Mouse (Mus musculus) forebrain, embryonic 15.5 days (tissue): ENCODE data around the gene Hbb-y. TPM values are rescaled to one million over a fixed set of nuclear protein-coding genes. Genes with fewer than 3 reads are reported as not detected.

Source experiments
- ATAC-seq: fragments of 200-750 bp; cut with Nextera tagmentation; replicated peaks from 2 replicates; pipeline ENCODE4 v1.8.0; 2017; ENCODE audit warnings: mild to moderate bottlenecking, moderate TSS enrichment, moderate library complexity
- H3K27ac ChIP-seq: fragments of 300-500 bp; sonication (generic); replicated peaks from 2 replicates; pipeline ENCODE4 v1.5.1; 2015; ENCODE audit warnings: mild to moderate bottlenecking, inconsistent platforms
- H3K27me3 ChIP-seq: fragments of 300-500 bp; sonication (generic); 2 replicates; pipeline ENCODE4 v1.6.1; 2015; ENCODE audit warnings: inconsistent platforms
- H3K36me3 ChIP-seq: fragments of 300-500 bp; sonication (generic); 2 replicates; pipeline ENCODE4 v1.6.1; 2015; ENCODE audit warnings: mild to moderate bottlenecking, inconsistent platforms
- H3K4me1 ChIP-seq: fragments of 300-500 bp; sonication (generic); 2 replicates; pipeline ENCODE4 v1.6.1; 2015; ENCODE audit warnings: inconsistent platforms
- H3K4me2 ChIP-seq: fragments of 300-500 bp; sonication (generic); replicated peaks from 2 replicates; pipeline ENCODE4 v1.6.1; 2015; ENCODE audit warnings: mild to moderate bottlenecking, inconsistent platforms
- H3K4me3 ChIP-seq: fragments of 300-500 bp; sonication (generic); 2 replicates; pipeline ENCODE4 v1.5.1; 2015; ENCODE audit warnings: mild to moderate bottlenecking, inconsistent platforms
- H3K9ac ChIP-seq: fragments of 300-500 bp; sonication (generic); replicated peaks from 2 replicates; pipeline ENCODE4 v1.6.1; 2015; ENCODE audit warnings: mild to moderate bottlenecking, inconsistent platforms
- H3K9me3 ChIP-seq: fragments of 300-500 bp; sonication (generic); 2 replicates; pipeline ENCODE4 v1.6.1; 2016; ENCODE audit warnings: inconsistent platforms
- whole genome bisulfite sequencing: fragments of 180-500 bp; shearing (Covaris S2); methylation state at CpG from one replicate; pipeline ENCODE4 v1.1.7; 2015; ENCODE audit warnings: mixed read lengths; 5-methylcytosine and 5-hydroxymethylcytosine counted together
- polyA plus RNA-seq: library from polyadenylated mRNA; unstranded; fragments of >200 nt; fragmentation: Nextera tagmentation; extraction: Ambion mirVana; gene quantifications from 2 replicates; pipeline ENCODE4 v1.2.1, GENCODE M21; 2015

The Hbb-y gene
- polyA plus RNA-seq = 114 and 201 TPM in 2 replicates

GRCm38 (mm10) chr7:103853090-103853489, at the start of gene Hbb-y:
Hbb-y (minus strand) TSS chr7:103853216.
- Histone ChIP-seq H3K27ac (no peak within 1 kb of the TSS), H3K27me3 (no peaks in the 10 kb centered on the region), H3K9me3 (no peaks in the 10 kb centered on the region), H3K36me3 (no peaks in the 10 kb centered on the region), H3K4me2 (no peak within 1 kb of the TSS), H3K9ac (no peak within 1 kb of the TSS), H3K4me3 (no peak within 1 kb of the TSS), H3K4me1 (no peaks in the 10 kb centered on the region)
- 57% methylated on average over 2 of the region's 2 CpGs for WGBS
- ATAC-seq = no peak

GRCm38 (mm10) chr7:103894385-103894784, 41.4 kb upstream of the Hbb-y start, which contains the start of gene Olfr64:
Olfr64 (minus strand) TSS chr7:103894485.
- no peak within 1 kb of the TSS for H3K4me2 ChIP-seq
- H3K4me3 ChIP-seq = no peak within 1 kb of the TSS
- no peaks in the 10 kb centered on the region for H3K9me3 ChIP-seq
- H3K36me3 ChIP-seq = no peaks in the 10 kb centered on the region
- H3K27me3 ChIP-seq = no peaks in the 10 kb centered on the region
- 86% methylated on average over 1 of the region's 1 CpGs for WGBS
- no peak within 1 kb of the TSS for H3K9ac ChIP-seq
- ATAC-seq = no peak
- no peak within 1 kb of the TSS for H3K27ac ChIP-seq
- no peaks in the 10 kb centered on the region for H3K4me1 ChIP-seq

GRCm38 (mm10) chr7:103886152-103886551, 33.1 kb upstream of the Hbb-y start, which contains the start of gene Olfr66:
Olfr66 (minus strand) TSS chr7:103886252.
- Histone ChIP-seq H3K9ac (no peak within 1 kb of the TSS), H3K27me3 (no peaks in the 10 kb centered on the region), H3K9me3 (no peaks in the 10 kb centered on the region), H3K4me1 (no peaks in the 10 kb centered on the region), H3K4me2 (no peak within 1 kb of the TSS), H3K4me3 (no peak within 1 kb of the TSS), H3K27ac (no peak within 1 kb of the TSS), H3K36me3 (no peaks in the 10 kb centered on the region)
- ATAC-seq = no peak

- no peaks in the 10 kb centered on the region for H3K4me1 ChIP-seq
- no peaks in the 10 kb centered on the region for H3K27me3 ChIP-seq
- H3K4me2 ChIP-seq = no peak overlapping the region
- H3K36me3 ChIP-seq = no peaks in the 10 kb centered on the region
- H3K9me3 ChIP-seq = no peaks in the 10 kb centered on the region
- H3K9ac ChIP-seq = no peak overlapping the region
- no peak overlapping the region for H3K27ac ChIP-seq
- no peak for ATAC-seq
- no peak overlapping the region for H3K4me3 ChIP-seq
- 78% methylated on average over 2 of the region's 2 CpGs for WGBS
These were observed 24.1 kb upstream of the Hbb-y start for GRCm38 (mm10) chr7:103877093-103877492.

DNA sequence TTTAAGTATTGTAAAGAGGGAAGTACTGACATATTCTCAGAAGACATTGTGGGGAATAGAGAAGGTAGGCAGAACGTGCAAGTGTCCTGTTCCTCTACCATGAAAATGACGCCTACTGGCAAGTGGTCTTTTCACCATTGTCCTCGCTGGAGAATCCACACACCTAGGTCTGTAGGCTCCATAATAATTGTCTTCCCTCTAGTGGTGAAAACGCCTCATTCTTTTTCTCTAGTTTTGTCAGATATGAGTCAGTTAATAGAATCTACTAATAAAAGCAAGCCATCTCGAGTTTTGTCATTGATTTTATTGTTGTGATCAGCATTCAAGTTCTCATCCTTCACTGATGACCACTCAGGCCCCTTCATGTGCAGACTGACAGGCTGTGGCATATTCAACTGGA, 21.4 kb upstream of the Hbb-y start:
- Histone ChIP-seq H3K4me3 (no peak overlapping the region), H3K4me1 (no peaks in the 10 kb centered on the region), H3K4me2 (no peak overlapping the region), H3K36me3 (no peaks in the 10 kb centered on the region), H3K9me3 (no peaks in the 10 kb centered on the region), H3K9ac (no peak overlapping the region), H3K27me3 (no peaks in the 10 kb centered on the region), H3K27ac (no peak overlapping the region)
- 50% methylated on average over 5 of the region's 5 CpGs for WGBS
- no peak for ATAC-seq

- H3K9me3 ChIP-seq = no peaks in the 10 kb centered on the region
- WGBS = 9% methylated on average over 1 of the region's 1 CpGs
These were observed 20.0 kb upstream of the Hbb-y start for GRCm38 (mm10) chr7:103873064-103873463.

DNA sequence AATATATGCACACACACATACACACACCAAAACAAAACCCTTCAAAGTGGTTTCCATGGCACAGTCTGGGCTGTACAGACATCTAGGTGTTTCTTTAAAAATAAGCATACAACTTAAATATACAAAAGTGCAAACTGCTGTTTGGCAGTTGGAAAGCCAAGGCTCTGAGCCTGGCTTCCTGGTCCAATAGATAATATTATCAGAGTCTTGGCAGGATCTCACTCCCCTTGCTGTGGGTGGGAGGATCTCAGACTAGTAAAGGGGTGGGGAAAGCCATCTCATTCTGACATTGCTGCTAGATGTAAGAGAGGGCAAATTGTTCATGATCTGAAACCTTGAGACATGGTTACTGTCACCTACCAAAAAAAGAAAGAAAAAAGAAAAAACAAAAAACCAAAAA, 17.7 kb upstream of the Hbb-y start:
- no peaks in the 10 kb centered on the region for H3K36me3 ChIP-seq
- no peak overlapping the region for H3K9ac ChIP-seq
- no peaks in the 10 kb centered on the region for H3K9me3 ChIP-seq
- H3K4me3 ChIP-seq = no peak overlapping the region
- no peak for ATAC-seq
- no peaks in the 10 kb centered on the region for H3K4me1 ChIP-seq
- H3K4me2 ChIP-seq = no peak overlapping the region
- H3K27me3 ChIP-seq = no peaks in the 10 kb centered on the region
- H3K27ac ChIP-seq = no peak overlapping the region

More at GRCm38 (mm10) chr7:103873064-103873463, 20.0 kb upstream of the Hbb-y start:
- Histone ChIP-seq H3K4me3 (no peak overlapping the region), H3K9ac (no peak overlapping the region), H3K27ac (no peak overlapping the region), H3K27me3 (no peaks in the 10 kb centered on the region), H3K4me2 (no peak overlapping the region), H3K4me1 (no peaks in the 10 kb centered on the region), H3K36me3 (no peaks in the 10 kb centered on the region)
- no peak for ATAC-seq

- Histone ChIP-seq H3K4me1 (no peaks in the 10 kb centered on the region), H3K27ac (no peak overlapping the region), H3K9ac (no peak overlapping the region), H3K4me2 (no peak overlapping the region), H3K4me3 (no peak overlapping the region), H3K9me3 (no peaks in the 10 kb centered on the region), H3K36me3 (no peaks in the 10 kb centered on the region), H3K27me3 (no peaks in the 10 kb centered on the region)
- no peak for ATAC-seq
These were observed 12.7 kb upstream of the Hbb-y start for GRCm38 (mm10) chr7:103865716-103866115.

- Histone ChIP-seq H3K4me2 (no peak overlapping the region), H3K4me1 (no peaks in the 10 kb centered on the region), H3K27me3 (no peaks in the 10 kb centered on the region), H3K27ac (no peak overlapping the region), H3K36me3 (no peaks in the 10 kb centered on the region), H3K4me3 (no peak overlapping the region), H3K9me3 (no peaks in the 10 kb centered on the region), H3K9ac (no peak overlapping the region)
- ATAC-seq = no peak
- WGBS = 82% methylated on average over 3 of the region's 3 CpGs
These were observed 8.5 kb upstream of the Hbb-y start for GRCm38 (mm10) chr7:103861531-103861930.

DNA sequence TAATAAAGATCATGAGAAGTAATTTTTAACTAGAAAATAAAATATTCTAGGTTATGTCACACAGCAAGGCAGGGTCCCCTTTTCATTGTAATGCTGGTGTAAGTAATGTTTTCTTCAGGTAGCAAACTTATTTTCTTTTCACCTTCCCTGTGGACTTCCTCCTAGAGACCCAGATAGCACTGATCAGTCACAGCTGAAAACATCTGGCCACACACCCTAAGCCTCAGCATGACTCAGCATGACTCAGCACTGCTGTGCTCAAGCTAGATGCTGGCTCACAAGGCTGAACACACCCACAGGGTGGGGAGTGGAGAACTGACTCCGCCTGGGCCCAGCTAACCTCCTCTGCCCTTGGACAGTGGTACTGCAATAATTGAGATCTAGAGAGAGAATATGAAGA, 7.8 kb upstream of the Hbb-y start:
- Histone ChIP-seq H3K4me2 (no peak overlapping the region), H3K27ac (no peak overlapping the region), H3K4me3 (no peak overlapping the region), H3K9ac (no peak overlapping the region), H3K9me3 (no peaks in the 10 kb centered on the region), H3K4me1 (no peaks in the 10 kb centered on the region), H3K36me3 (no peaks in the 10 kb centered on the region), H3K27me3 (no peaks in the 10 kb centered on the region)
- WGBS = 53% methylated on average over 1 of the region's 1 CpGs
- ATAC-seq = no peak

DNA sequence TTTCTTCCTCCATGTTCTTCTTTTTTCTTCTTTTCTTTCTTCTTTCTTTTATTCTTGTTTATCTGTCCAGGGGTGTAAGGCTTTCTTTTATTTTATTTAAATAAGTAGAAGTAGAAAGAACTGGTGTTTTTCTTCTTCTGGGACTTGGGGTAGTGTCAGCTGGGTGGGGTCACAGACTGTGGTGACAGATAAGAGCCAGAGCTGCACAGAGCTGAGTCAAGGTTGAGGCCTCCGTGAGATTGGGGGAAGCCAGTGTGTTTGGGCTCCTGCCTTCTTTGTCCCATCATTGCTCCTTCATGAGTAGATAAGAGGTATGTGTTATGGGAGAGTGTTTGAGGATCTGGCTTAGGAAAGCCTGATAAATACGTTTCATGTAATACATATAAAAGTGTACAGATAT, 6.1 kb upstream of the Hbb-y start:
- H3K36me3 ChIP-seq = no peaks in the 10 kb centered on the region
- H3K4me1 ChIP-seq = no peaks in the 10 kb centered on the region
- no peak overlapping the region for H3K27ac ChIP-seq
- no peak for ATAC-seq
- 71% methylated on average over 2 of the region's 2 CpGs for WGBS
- H3K9me3 ChIP-seq = no peaks in the 10 kb centered on the region
- H3K4me2 ChIP-seq = no peak overlapping the region
- H3K27me3 ChIP-seq = no peaks in the 10 kb centered on the region
- H3K4me3 ChIP-seq = no peak overlapping the region
- no peak overlapping the region for H3K9ac ChIP-seq

- no peaks in the 10 kb centered on the region for H3K9me3 ChIP-seq
- WGBS = 71% methylated on average over 1 of the region's 1 CpGs
- no peak overlapping the region for H3K4me2 ChIP-seq
- no peak for ATAC-seq
- no peaks in the 10 kb centered on the region for H3K36me3 ChIP-seq
- H3K9ac ChIP-seq = no peak overlapping the region
- H3K4me3 ChIP-seq = no peak overlapping the region
- no peaks in the 10 kb centered on the region for H3K4me1 ChIP-seq
- H3K27ac ChIP-seq = no peak overlapping the region
- H3K27me3 ChIP-seq = no peaks in the 10 kb centered on the region
These were observed 1.7 kb upstream of the Hbb-y start for GRCm38 (mm10) chr7:103854669-103855068.

DNA sequence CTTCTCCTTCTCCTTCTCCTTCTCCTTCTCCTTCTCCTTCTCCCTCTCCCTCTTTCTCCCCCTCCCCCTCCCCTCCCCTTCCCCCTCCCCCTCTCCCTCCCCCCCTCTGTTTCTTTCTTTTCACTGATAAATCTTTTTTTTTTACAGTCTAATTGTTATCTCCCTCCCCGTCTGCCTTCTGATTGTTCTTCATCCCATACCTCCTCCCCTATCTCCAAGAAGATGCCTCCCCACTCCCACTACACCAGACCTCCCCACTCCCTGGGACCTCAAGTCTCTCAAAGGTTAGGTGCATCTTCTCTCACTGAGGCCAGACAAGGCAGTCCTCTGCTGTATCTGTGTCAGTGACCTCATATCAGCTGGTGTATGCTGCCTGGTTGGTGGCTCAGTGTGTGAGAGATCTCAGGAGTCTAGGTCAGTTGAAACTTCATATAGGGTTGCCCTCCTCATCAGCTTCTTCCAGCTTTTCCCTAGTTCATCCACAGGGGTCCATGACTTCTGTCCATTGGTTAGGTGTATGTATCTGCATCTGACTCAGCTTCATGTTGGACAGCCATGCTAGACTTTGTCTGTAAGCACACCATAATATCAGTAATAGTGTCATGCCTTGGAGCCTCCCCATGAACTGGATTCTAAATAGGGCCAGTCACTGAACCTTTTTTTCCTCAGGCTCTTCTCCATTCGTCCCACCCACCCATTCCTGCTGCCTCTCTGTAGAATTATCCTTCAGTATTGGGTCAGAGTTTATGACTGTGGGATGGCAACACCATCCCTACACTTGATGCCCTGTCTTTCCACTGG, 8.3 kb downstream of the Hbb-y start:
- no peak overlapping the region for H3K4me2 ChIP-seq
- no peaks in the 10 kb centered on the region for H3K4me1 ChIP-seq
- WGBS = 49% methylated on average over 2 of the region's 2 CpGs
- H3K36me3 ChIP-seq = no peaks in the 10 kb centered on the region
- H3K9ac ChIP-seq = no peak overlapping the region
- H3K27ac ChIP-seq = no peak overlapping the region
- H3K27me3 ChIP-seq = no peaks in the 10 kb centered on the region
- no peak overlapping the region for H3K4me3 ChIP-seq
- H3K9me3 ChIP-seq = no peaks in the 10 kb centered on the region
- ATAC-seq = no peak
